Mouse (Mus musculus): ENCODE data around the gene Card11. TPM values are rescaled to one million over a fixed set of nuclear protein-coding genes. Genes with fewer than 3 reads are reported as not detected.

The Card11 gene
- polyA plus RNA-seq, 1 experiment from 2014 or later = 0.11 TPM

DNA sequence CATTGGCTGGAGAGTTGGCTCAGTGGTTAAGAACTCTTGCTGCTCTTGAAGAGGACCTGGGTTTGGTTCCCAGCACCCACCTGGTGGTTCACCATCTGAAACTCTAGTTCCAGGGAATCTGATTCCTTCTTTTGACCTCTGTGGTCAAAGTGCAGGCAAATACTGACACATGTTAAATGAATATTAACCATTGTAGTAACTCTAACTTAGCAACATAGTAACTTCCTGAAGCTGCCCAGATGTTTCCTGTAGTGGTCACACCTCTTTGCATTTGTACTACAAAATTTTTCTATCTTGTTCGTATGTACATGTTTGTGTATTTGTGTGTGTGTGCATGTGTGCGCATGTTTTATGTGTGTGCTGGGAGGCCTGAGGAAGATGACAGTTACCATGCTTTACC, 20.3 kb downstream of the Card11 start:
- H3K4me3 ChIP-seq = no peak overlapping the region
- no peaks in the 10 kb centered on the region for H3K36me3 ChIP-seq
- H3K9me3 ChIP-seq = no peaks in the 10 kb centered on the region
- DNase-seq (ENCODE audit: low spot score) = no peak
- 85% methylated on average over 2 of the region's 2 CpGs for WGBS
- H3K4me1 ChIP-seq = peaks cover 11% of the 10 kb centered on the region
- no peaks in the 10 kb centered on the region for H3K27me3 ChIP-seq (ENCODE audit: insufficient read depth, poor library complexity, severe bottlenecking)
- H3K27ac ChIP-seq = no peak overlapping the region

DNA sequence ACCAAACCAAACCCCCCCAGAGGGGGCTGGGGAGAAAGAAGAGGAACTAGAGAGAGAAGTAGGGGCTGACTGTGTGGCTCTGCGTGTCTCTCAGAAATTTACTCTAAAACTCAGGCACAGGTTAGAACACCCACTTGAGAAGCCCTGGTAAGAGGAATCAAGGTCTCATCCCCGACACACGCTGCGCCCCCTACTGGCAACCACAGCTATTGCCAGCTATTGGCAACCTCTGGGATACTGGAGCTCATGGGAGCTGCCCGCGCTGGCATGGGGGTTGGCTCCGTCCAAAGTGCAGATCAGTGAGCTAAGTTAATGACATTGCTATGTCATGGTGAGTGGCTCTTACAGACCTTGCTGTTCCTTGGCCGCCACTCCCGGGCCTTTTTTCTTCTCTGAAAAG, 37.4 kb downstream of the Card11 start:
- Histone ChIP-seq H3K9me3 (no peaks in the 10 kb centered on the region), H3K4me3 (no peak overlapping the region), H3K27me3 (ENCODE audit: insufficient read depth, poor library complexity, severe bottlenecking) (no peaks in the 10 kb centered on the region), H3K27ac (no peak overlapping the region), H3K36me3 (no peaks in the 10 kb centered on the region), H3K4me1 (no peaks in the 10 kb centered on the region)
- 34% methylated on average over 9 of the region's 9 CpGs for WGBS
- DNase-seq (ENCODE audit: low spot score) = no peak

DNA sequence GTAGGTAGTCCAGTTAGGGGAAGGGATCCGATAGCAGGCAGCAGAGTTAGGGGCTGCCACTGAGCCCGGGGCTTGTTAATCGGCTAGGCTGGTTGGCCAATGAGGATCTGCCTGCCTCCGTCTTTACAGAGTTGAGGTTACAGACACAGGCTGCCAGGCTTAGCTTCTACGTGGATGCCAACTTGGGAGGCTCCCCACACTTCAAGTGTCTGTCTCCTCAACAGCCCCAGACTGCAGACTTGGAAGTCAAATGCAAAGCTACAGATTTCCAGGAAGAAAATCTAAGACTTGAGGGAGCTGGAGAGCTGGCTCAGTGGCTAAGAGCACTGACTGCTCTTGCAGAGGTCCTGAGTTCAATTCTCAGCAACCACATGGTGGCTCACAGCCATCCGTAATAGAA, 39.6 kb downstream of the Card11 start:
- H3K4me1 ChIP-seq = no peaks in the 10 kb centered on the region
- H3K9me3 ChIP-seq = 0 out of 2 replicates have a peak, but pooled peaks cover 3% of the 10 kb centered on the region
- H3K27me3 ChIP-seq (ENCODE audit: insufficient read depth, poor library complexity, severe bottlenecking) = no peaks in the 10 kb centered on the region
- H3K4me3 ChIP-seq = no peak overlapping the region
- DNase-seq (ENCODE audit: low spot score) = no peak
- 78% methylated on average over 6 of the region's 6 CpGs for WGBS
- no peaks in the 10 kb centered on the region for H3K36me3 ChIP-seq
- no peak overlapping the region for H3K27ac ChIP-seq

DNA sequence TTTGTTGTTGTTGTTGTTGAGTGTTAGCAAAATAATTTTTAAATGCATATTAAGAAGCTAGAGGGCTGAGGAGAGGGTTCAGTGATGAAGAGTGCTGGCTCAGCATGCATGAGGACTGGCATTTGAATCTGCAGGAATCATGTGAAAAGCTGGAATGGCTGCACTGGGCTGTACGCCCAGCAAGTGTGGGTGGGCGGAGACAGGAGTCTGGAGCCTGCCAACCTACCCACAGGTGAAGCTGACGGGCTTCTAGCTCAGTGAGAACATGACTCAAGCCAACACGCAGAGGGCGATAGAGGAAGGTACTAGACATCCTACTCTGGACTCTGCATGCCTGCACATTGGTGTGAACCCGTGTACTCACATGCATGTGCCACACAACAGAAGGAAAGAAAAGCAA, 41.2 kb downstream of the Card11 start:
- Histone ChIP-seq H3K4me3 (no peak overlapping the region), H3K9me3 (0 out of 2 replicates have a peak, but pooled peaks cover 3% of the 10 kb centered on the region), H3K4me1 (no peaks in the 10 kb centered on the region), H3K27me3 (ENCODE audit: insufficient read depth, poor library complexity, severe bottlenecking) (no peaks in the 10 kb centered on the region), H3K36me3 (no peaks in the 10 kb centered on the region), H3K27ac (no peak overlapping the region)
- no peak for DNase-seq (ENCODE audit: low spot score)
- 74% methylated on average over 6 of the region's 6 CpGs for WGBS

DNA sequence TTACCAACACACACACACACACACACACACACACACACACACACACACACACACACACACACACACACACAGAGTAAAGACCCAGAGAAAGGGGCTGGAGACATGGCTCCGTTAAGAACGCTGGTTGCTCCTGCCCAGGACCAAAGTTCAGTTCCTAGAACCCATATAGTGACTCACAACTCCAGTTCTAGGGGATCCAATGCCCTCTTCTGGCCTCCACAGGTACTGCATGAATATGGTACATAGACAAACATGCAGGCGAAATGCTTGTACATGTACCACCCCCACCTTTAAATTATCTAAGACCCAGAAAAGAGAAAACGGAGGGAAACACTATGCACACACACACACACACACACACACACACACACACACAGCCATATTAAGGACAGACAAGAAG, 43.3 kb downstream of the Card11 start:
- H3K36me3 ChIP-seq = no peaks in the 10 kb centered on the region
- 79% methylated on average over 4 of the region's 4 CpGs for WGBS
- H3K4me3 ChIP-seq = no peak overlapping the region
- no peak overlapping the region for H3K27ac ChIP-seq
- no peaks in the 10 kb centered on the region for H3K4me1 ChIP-seq
- no peak for DNase-seq (ENCODE audit: low spot score)
- H3K27me3 ChIP-seq (ENCODE audit: insufficient read depth, poor library complexity, severe bottlenecking) = no peaks in the 10 kb centered on the region
- H3K9me3 ChIP-seq = 0 out of 2 replicates have a peak, but pooled peaks cover 3% of the 10 kb centered on the region

DNA sequence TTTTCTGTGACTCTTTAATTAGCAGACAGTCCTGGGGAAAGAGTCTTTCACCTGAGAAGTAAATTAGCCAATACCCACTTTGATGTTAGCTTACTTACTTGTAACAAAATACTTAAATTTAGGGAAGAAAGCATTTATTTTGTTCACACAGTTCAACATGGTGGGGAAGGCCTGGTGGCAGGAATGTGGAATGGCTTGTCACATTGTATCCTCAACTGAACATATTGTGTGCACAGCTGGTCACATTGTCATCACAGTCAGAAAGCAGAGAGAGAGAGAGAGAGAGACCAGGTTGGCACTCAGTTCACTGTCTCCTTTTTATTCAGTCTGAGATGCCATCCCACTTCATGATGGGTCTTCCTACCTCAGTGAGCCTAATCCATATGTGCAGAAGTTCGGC, 44.7 kb downstream of the Card11 start:
- 74% methylated on average over 1 of the region's 1 CpGs for WGBS

DNA sequence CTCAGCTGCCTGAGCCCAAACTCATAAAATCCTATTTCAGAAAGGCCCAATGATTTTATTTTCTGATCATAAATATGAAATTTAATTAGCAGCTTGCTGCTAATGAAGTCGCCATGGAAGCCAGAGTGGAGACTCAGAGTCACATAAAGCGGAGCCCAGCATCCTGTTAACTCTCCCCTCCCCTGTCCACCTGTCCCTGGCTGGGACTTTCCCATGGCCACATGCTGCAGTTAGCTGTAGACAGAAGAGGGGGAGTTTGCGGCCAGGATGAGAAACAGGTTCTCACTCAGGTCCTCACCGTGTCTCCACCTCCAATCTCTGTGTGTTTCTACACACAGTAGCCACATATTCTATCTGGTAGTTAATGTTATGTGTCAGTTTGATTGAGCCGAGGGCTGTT, 48.6 kb downstream of the Card11 start:
- 83% methylated on average over 5 of the region's 5 CpGs for WGBS
- Histone ChIP-seq H3K36me3 (no peaks in the 10 kb centered on the region), H3K9me3 (no peaks in the 10 kb centered on the region), H3K4me1 (peaks cover 12% of the 10 kb centered on the region), H3K27me3 (ENCODE audit: insufficient read depth, poor library complexity, severe bottlenecking) (no peaks in the 10 kb centered on the region), H3K27ac (no peak overlapping the region), H3K4me3 (no peak overlapping the region)
- no peak for DNase-seq (ENCODE audit: low spot score)

More for the DNA sequence above, 44.7 kb downstream of the Card11 start:
- Histone ChIP-seq H3K27ac (no peak overlapping the region), H3K27me3 (ENCODE audit: insufficient read depth, poor library complexity, severe bottlenecking) (no peaks in the 10 kb centered on the region), H3K36me3 (no peaks in the 10 kb centered on the region), H3K4me3 (no peak overlapping the region), H3K4me1 (no peaks in the 10 kb centered on the region), H3K9me3 (0 out of 2 replicates have a peak, but pooled peaks cover 3% of the 10 kb centered on the region)
- no peak for DNase-seq (ENCODE audit: low spot score)

DNA sequence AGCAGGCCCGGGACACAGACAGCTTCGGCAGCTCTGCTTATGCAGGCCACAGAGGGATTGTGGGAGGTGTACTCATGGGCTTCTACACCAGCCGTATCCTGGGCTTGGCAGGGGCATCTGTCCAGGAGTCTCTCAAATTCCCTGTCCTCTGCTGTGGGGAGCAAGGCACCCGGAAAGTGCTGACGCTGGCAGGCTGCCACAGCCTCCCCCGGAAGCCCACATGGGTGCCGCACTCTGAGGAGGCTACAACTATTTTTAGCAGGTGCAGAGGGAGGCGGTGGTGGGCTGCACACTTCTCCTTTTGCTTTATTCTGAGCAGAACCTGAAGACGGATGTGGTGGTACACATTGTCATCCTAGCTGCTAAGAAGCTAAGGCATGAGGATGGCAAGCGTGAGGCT, 52.4 kb downstream of the Card11 start:
- Histone ChIP-seq H3K27ac (peak overlapping the region; percentile 62), H3K4me3 (no peak overlapping the region), H3K36me3 (no peaks in the 10 kb centered on the region), H3K27me3 (ENCODE audit: insufficient read depth, poor library complexity, severe bottlenecking) (no peaks in the 10 kb centered on the region), H3K9me3 (no peaks in the 10 kb centered on the region), H3K4me1 (peaks cover 12% of the 10 kb centered on the region)
- 40% methylated on average over 10 of the region's 10 CpGs for WGBS
- no peak for DNase-seq (ENCODE audit: low spot score)

DNA sequence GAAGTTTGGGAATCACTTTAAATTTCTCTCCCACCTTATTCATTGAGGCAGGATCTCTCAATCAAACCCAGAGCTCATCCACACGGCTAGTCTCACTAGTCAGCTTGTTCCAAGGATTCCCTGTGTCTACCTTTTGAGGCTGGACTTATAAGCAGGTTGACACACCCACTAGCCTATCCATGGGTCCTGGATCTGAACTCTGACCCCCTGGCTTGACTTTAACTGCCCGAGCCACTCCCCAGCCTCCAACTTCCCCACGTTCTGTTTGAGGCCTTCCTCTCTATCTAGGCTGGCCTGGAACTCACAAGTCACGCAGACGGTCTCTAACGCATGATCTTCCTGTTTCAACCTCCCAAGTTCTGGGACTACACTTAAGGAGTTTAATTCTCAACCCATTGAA, 54.3 kb downstream of the Card11 start:
- H3K4me3 ChIP-seq = no peak overlapping the region
- H3K36me3 ChIP-seq = no peaks in the 10 kb centered on the region
- 78% methylated on average over 6 of the region's 6 CpGs for WGBS
- H3K27ac ChIP-seq = no peak overlapping the region
- H3K4me1 ChIP-seq = peaks cover 12% of the 10 kb centered on the region
- H3K27me3 ChIP-seq (ENCODE audit: insufficient read depth, poor library complexity, severe bottlenecking) = no peaks in the 10 kb centered on the region
- H3K9me3 ChIP-seq = no peaks in the 10 kb centered on the region
- DNase-seq (ENCODE audit: low spot score) = no peak

DNA sequence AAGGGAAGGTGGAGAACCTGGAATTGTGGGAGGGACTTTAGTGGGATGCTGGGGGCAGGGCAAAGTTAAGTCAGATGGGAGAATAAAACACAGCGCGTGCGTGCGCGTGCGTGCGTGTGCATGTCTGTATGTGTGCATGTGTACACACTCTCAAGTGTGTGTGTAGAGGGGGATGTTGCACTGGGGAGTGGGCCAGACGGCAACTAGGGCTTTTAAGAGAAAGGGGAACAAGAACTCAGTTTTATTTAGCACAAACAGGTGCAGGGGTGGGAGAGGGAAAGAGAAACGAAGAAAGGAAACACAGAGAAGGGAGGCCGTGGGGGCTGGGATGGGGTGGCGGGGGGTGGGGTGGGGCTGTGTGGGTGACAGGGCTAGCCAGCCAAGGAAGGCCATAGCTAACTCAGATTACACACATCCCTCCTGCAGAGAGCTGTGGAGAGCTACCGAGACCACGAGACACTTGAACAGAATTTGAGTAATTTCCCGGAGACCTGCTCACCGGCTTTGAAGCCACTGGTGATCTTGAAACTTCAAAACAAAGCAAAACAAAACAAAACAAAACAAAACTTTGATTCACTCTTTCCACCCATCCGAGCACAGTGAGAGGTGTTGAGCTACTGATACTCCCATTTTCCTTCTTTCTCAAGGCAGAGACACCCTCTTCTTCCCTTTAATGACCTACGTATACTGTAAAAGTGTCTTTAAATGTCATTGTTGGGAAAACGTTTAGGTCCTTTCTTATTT, 55.8 kb downstream of the Card11 start:
- Histone ChIP-seq H3K27ac (no peak overlapping the region), H3K9me3 (no peaks in the 10 kb centered on the region), H3K4me3 (no peak overlapping the region), H3K36me3 (no peaks in the 10 kb centered on the region), H3K27me3 (ENCODE audit: insufficient read depth, poor library complexity, severe bottlenecking) (no peaks in the 10 kb centered on the region), H3K4me1 (peaks cover 16% of the 10 kb centered on the region)
- no peak for DNase-seq (ENCODE audit: low spot score)
- 78% methylated on average over 18 of the region's 18 CpGs for WGBS

DNA sequence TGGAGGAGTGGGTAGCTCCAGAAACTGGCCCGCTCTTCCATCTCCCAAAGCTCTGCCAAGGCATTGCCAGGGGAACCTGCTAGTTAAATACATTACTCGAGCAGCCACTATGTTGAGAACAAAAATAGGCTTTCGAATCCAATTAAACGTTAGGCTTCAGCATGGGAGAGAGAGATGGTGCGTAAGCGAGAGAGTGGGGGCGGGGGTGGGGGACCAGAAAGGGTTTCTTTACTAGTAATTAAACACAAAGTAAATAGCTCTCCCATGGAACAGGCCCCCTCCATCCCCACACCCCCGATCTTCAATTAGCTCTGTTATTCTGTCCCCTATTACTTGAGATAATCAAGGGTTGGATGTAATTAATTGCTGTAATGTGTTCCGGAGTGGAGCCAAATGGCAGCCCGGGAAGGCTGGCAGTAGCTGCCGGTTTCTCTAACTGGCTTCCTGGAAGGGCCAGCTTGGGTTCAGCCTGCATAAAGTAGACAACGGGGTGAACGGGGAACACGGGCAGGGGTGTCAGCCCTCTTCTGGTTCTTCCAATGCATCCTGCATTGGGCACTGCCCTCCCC, 59.4 kb downstream of the Card11 start:
- Histone ChIP-seq H3K9me3 (no peaks in the 10 kb centered on the region), H3K4me3 (no peak overlapping the region), H3K27me3 (ENCODE audit: insufficient read depth, poor library complexity, severe bottlenecking) (peaks cover 9% of the 10 kb centered on the region; the same call in 1 of the 2 replicates), H3K4me1 (peaks cover 4% of the 10 kb centered on the region; the same call in 1 of the 2 replicates), H3K36me3 (no peaks in the 10 kb centered on the region), H3K27ac (no peak overlapping the region)
- DNase-seq (ENCODE audit: low spot score) = no peak
- 74% methylated on average over 14 of the region's 14 CpGs for WGBS

DNA sequence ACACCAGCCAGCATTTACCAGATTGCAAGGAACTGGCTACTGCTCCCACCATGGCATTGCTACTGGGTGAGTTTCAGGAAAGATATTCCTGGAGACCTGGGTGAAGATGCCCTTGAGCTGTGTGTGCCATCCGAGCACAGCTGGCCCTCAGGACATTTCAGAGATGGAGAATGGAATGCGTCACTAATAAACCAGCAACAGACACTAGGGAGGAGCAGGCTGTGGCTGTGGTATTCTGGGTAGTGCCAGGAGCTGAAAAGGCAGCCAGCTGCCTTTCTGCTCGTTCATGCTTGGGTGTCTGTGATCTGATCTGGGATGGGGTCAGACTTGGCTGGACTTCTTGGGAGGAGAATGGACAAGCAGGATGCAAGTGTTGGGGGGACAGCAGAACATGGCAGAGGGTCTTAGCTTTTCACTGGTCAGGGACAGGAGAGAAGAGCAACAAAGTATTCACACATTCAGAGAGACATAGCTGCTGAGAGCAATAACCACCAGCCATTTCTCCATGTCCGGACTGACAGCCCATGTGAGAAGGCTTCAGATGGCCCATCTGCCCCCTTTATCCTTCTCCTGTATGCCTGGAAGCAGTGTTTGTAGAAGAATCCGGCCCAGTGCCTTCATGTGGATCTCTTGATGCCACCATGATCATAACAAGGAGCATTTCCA, 60.0 kb downstream of the Card11 start:
- WGBS = 62% methylated on average over 5 of the region's 5 CpGs
- Histone ChIP-seq H3K36me3 (no peaks in the 10 kb centered on the region), H3K4me3 (no peak overlapping the region), H3K27ac (no peak overlapping the region), H3K27me3 (ENCODE audit: insufficient read depth, poor library complexity, severe bottlenecking) (peaks cover 9% of the 10 kb centered on the region; the same call in 1 of the 2 replicates), H3K4me1 (peaks cover 4% of the 10 kb centered on the region; the same call in 1 of the 2 replicates), H3K9me3 (no peaks in the 10 kb centered on the region)
- no peak for DNase-seq (ENCODE audit: low spot score)

DNA sequence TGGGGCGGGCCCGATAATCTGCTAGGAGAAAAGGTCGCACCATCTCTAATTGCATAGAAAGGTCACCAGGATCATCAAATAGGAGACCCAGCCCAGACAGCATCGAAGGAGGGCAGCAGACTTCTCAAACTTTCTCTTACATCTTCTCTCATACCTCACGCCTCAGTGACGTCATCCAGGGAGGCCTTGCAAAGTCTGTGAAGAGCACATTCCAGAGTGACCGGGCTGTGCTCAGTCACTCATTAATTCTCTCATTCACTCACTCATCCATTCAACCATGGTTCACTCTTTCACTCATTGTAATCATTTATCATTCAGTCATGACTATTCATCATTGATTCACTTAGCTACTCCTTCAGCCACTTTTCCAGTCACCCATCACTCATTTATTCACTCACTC, 63.6 kb downstream of the Card11 start:
- 80% methylated on average over 7 of the region's 7 CpGs for WGBS

More for the DNA sequence above, 63.6 kb downstream of the Card11 start:
- no peaks in the 10 kb centered on the region for H3K36me3 ChIP-seq
- peaks cover 4% of the 10 kb centered on the region; the same call in 1 of the 2 replicates for H3K4me1 ChIP-seq
- H3K9me3 ChIP-seq = no peaks in the 10 kb centered on the region
- no peak for DNase-seq (ENCODE audit: low spot score)
- H3K4me3 ChIP-seq = no peak overlapping the region
- H3K27me3 ChIP-seq (ENCODE audit: insufficient read depth, poor library complexity, severe bottlenecking) = peaks cover 9% of the 10 kb centered on the region; the same call in 1 of the 2 replicates
- no peak overlapping the region for H3K27ac ChIP-seq
